Mouse (Mus musculus): Measurements from ENCODE around the gene Serping1. TPM values are rescaled to one million over a fixed set of nuclear protein-coding genes. Genes with fewer than 3 reads are reported as not detected.
A peak's percentile ranks its signal among the peaks of the same experiment; 100 is the strongest.

The Serping1 gene
- polyA plus RNA-seq, 1 experiment, result 232 TPM

DNA sequence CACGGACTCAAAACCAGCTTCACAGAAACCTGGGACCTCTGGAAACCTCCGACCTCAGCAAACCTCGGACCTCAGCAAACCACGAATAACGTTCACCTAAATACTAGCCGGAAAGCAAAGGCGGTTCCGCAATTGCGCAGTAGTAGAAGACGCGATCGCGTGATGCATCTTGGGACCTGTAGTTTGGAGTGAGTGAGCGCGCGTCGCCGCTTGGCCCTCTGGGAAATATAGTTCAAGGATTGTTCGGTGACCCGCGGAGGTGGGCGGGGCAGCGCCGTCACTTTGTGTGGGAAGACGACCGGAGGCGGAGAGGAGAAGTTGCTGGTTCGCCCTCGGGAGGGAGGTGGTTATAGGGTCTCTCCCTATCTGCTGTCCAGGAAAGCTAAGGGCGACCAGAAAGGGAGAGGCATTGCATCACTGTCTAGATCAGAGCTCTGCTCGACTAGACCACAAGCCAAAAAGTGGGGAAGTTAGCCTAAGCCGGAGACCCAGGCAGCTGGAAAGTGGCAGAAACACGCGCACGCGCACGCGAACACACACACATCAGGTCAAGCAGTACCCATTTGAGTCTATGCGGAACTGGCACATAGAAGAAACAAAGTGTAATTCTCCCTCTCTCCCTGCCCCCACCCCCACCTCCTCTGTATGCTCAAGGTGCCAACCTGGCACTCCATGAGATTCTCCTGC lies 47.9 kb downstream of the Serping1 start, which contains the start of gene Clp1:
TSS of gene Clp1 (minus strand) at position 179 of the 687 bp plus-strand sequence.
- WGBS, result under 1% methylated on average over 39 of the region's 39 CpGs
- Histone ChIP-seq H3K27me3 (replicated peaks; ENCODE audit: control insufficient read depth, insufficient read depth, low read length) (no peaks in the 10 kb centered on the region), H3K27ac (ENCODE audit: insufficient read depth, low read depth, low read length) (peak within 1 kb of the TSS; percentile 92), H3K4me3 (ENCODE audit: insufficient read depth, low read depth, low read length) (peak within 1 kb of the TSS; percentile 77), H3K36me3 (ENCODE audit: control insufficient read depth, insufficient read depth, low read length) (peaks cover 3% of the 10 kb centered on the region), H3K4me1 (ENCODE audit: control insufficient read depth, insufficient read depth, low read length) (peaks cover 3% of the 10 kb centered on the region)
- TF ChIP-seq POLR2A (IDR thresholded peaks at IDR 0.05; ENCODE audit: low read depth, low read length), result peak; percentile 42
- TF ChIP-seq CTCF (conservative IDR thresholded peaks at IDR 0.05; ENCODE audit: insufficient read depth, insufficient read length, low read depth, low read length), result no peak
- DNase-seq, result peak; percentile 99

DNA sequence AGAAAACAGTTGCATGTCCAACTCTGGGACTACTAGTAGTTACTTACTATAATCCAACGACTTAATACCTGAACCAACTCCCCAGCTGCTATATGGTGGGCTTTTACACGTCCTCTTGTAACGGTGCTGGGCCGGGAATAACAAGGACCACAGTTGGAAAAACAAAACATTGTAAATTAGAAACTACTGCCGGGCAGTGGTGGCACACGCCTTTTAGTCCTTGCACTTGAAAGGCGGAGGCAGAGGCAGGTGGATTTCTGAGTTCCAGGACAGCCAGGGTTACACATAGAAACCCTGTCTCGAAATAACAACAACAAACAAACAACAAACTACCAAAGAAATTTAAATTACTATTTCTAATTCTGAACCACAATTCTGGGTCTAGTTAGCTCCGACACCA lies 48.5 kb downstream of the Serping1 start:
- no peak overlapping the region; the same call in 1 of the 2 replicates for H3K27ac ChIP-seq (ENCODE audit: insufficient read depth, low read depth, low read length)
- no peak for TF ChIP-seq CTCF (conservative IDR thresholded peaks at IDR 0.05; ENCODE audit: insufficient read depth, insufficient read length, low read depth, low read length)
- TF ChIP-seq POLR2A (IDR thresholded peaks at IDR 0.05; ENCODE audit: low read depth, low read length), result no peak
- 1% methylated on average over 9 of the region's 9 CpGs for WGBS

DNA sequence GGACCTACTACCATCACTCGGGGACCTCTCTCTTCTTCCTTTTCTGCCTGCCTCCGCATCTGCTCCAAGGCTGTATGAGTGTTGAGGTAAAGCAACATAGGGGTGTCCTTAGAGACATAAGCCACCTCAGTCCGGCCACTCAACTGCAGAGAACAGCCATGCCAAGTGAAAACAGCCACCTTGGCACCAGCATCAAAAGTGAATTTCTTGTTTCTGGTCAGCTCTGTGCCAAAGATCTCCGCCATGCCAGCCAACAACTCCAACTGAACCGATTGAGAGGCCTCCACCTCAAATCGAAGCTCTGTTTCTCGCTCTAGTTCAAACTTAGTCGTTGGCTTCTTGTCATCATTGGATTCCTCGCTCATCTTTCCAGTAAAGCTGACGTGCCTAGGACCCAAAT lies 49.5 kb downstream of the Serping1 start:
- 94% methylated on average over 10 of the region's 10 CpGs for WGBS
- TF ChIP-seq CTCF (conservative IDR thresholded peaks at IDR 0.05; ENCODE audit: insufficient read depth, insufficient read length, low read depth, low read length) (no peak), POLR2A (IDR thresholded peaks at IDR 0.05; ENCODE audit: low read depth, low read length) (no peak)
- Histone ChIP-seq H3K27ac (ENCODE audit: insufficient read depth, low read depth, low read length) (no peak overlapping the region), H3K4me3 (ENCODE audit: insufficient read depth, low read depth, low read length) (no peak overlapping the region), H3K27me3 (replicated peaks; ENCODE audit: control insufficient read depth, insufficient read depth, low read length) (no peaks in the 10 kb centered on the region), H3K4me1 (ENCODE audit: control insufficient read depth, insufficient read depth, low read length) (peaks cover 3% of the 10 kb centered on the region), H3K36me3 (ENCODE audit: control insufficient read depth, insufficient read depth, low read length) (peaks cover 3% of the 10 kb centered on the region)
- DNase-seq, result no peak

More for the DNA sequence above, 48.5 kb downstream of the Serping1 start:
- H3K4me3 ChIP-seq (ENCODE audit: insufficient read depth, low read depth, low read length), result peak overlapping the region; percentile 59
- peaks cover 3% of the 10 kb centered on the region for H3K4me1 ChIP-seq (ENCODE audit: control insufficient read depth, insufficient read depth, low read length)
- no peaks in the 10 kb centered on the region for H3K27me3 ChIP-seq (replicated peaks; ENCODE audit: control insufficient read depth, insufficient read depth, low read length)
- H3K36me3 ChIP-seq (ENCODE audit: control insufficient read depth, insufficient read depth, low read length), result peaks cover 3% of the 10 kb centered on the region
- no peak for DNase-seq

DNA sequence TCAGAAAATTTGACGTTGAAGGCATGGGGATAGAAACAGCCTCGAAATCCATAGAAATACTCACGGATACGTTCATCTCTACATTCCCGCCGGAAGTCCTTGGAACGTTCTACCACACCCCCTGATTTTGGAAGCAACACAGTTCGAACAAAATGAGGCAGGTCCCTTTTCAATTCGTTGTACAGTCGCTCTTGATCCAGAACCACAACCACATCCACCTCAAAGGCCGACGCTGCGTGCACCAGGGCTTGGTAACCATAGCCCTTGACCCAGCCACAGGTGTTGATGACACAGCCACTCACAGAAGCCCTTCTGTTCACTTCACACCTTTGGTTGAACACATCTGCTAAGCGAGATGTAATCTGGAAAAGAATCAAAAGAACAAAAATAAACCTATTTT lies 51.4 kb downstream of the Serping1 start:
- Histone ChIP-seq H3K27me3 (replicated peaks; ENCODE audit: control insufficient read depth, insufficient read depth, low read length) (no peaks in the 10 kb centered on the region), H3K4me1 (ENCODE audit: control insufficient read depth, insufficient read depth, low read length) (peaks cover 3% of the 10 kb centered on the region), H3K4me3 (ENCODE audit: insufficient read depth, low read depth, low read length) (no peak overlapping the region), H3K27ac (ENCODE audit: insufficient read depth, low read depth, low read length) (no peak overlapping the region), H3K36me3 (ENCODE audit: control insufficient read depth, insufficient read depth, low read length) (peaks cover 3% of the 10 kb centered on the region)
- 93% methylated on average over 14 of the region's 14 CpGs for WGBS
- TF ChIP-seq CTCF (conservative IDR thresholded peaks at IDR 0.05; ENCODE audit: insufficient read depth, insufficient read length, low read depth, low read length) (no peak), POLR2A (IDR thresholded peaks at IDR 0.05; ENCODE audit: low read depth, low read length) (no peak)
- no peak for DNase-seq

DNA sequence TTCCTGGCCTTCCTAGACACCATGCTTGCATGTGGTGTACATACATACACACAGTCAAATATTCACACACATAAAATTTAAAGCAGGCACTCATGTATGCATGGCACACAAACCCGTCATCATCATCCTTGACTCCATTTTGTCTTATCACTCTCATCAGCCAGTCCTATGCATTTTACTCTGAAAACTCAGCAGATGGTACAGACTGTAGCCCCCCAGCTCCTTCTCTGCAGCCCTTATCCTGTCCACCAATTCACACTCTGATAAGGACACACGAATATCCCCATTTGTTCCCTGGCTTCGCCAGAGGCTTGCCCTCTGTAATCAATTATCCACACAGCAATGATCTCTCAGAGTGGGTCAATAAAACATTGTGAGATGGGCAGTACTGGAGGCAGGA lies 54.1 kb downstream of the Serping1 start:
- Histone ChIP-seq H3K4me1 (ENCODE audit: control insufficient read depth, insufficient read depth, low read length) (no peaks in the 10 kb centered on the region; the same call in none of the 2 replicates), H3K27me3 (replicated peaks; ENCODE audit: control insufficient read depth, insufficient read depth, low read length) (no peaks in the 10 kb centered on the region), H3K4me3 (ENCODE audit: insufficient read depth, low read depth, low read length) (no peak overlapping the region), H3K27ac (ENCODE audit: insufficient read depth, low read depth, low read length) (no peak overlapping the region), H3K36me3 (ENCODE audit: control insufficient read depth, insufficient read depth, low read length) (peaks cover 3% of the 10 kb centered on the region)
- DNase-seq, result no peak
- WGBS, result 89% methylated on average over 3 of the region's 3 CpGs
- no peak for TF ChIP-seq CTCF (conservative IDR thresholded peaks at IDR 0.05; ENCODE audit: insufficient read depth, insufficient read length, low read depth, low read length)
- TF ChIP-seq POLR2A (IDR thresholded peaks at IDR 0.05; ENCODE audit: low read depth, low read length), result no peak

DNA sequence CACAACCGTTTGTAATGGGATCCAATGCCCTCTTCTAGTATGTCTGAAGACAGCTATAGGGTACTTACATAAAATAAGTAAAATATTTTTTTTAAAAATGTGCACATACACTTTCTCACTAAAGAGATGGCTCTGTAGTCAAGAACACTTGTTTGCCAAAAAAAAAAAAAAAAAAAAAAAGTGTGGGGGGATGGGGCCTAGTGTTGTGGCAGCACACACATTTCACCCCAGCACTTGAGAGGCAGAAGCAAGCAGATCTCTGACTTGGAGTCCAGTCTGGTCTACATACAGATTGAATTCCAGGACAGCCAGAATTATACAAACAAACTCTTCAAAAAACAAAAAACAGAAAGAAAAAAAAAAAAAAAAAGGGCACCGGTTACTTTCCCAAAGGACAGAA lies 54.5 kb downstream of the Serping1 start:
- no peak overlapping the region for H3K4me3 ChIP-seq (ENCODE audit: insufficient read depth, low read depth, low read length)
- no peaks in the 10 kb centered on the region for H3K27me3 ChIP-seq (replicated peaks; ENCODE audit: control insufficient read depth, insufficient read depth, low read length)
- TF ChIP-seq CTCF (conservative IDR thresholded peaks at IDR 0.05; ENCODE audit: insufficient read depth, insufficient read length, low read depth, low read length) (no peak), POLR2A (IDR thresholded peaks at IDR 0.05; ENCODE audit: low read depth, low read length) (no peak)
- DNase-seq, result no peak
- peaks cover 3% of the 10 kb centered on the region for H3K36me3 ChIP-seq (ENCODE audit: control insufficient read depth, insufficient read depth, low read length)
- 90% methylated on average over 2 of the region's 2 CpGs for WGBS
- no peaks in the 10 kb centered on the region; the same call in none of the 2 replicates for H3K4me1 ChIP-seq (ENCODE audit: control insufficient read depth, insufficient read depth, low read length)
- H3K27ac ChIP-seq (ENCODE audit: insufficient read depth, low read depth, low read length), result no peak overlapping the region

DNA sequence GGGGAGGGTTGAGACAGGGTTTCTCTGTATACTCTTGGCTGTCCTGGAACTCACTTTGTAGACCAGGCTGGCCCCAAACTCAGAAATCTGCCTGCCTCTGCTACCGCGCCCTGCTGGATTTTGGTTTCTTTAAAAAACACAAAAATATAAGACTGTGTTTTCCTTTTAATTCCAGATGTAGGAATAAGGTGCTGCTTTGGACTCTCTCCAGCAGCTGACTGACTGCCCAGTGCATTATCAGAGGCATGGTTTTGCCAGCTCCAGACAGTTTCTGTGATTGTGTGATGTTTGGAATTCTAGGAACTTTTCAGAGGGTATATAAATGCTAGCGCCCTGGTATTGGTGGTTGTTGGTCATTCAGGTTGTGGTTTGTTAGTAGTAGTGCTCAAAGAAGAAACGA lies 57.9 kb downstream of the Serping1 start:
- no peak for TF ChIP-seq POLR2A (IDR thresholded peaks at IDR 0.05; ENCODE audit: low read depth, low read length)
- no peak for TF ChIP-seq CTCF (conservative IDR thresholded peaks at IDR 0.05; ENCODE audit: insufficient read depth, insufficient read length, low read depth, low read length)
- peaks cover 4% of the 10 kb centered on the region; the same call in 1 of the 2 replicates for H3K4me1 ChIP-seq (ENCODE audit: control insufficient read depth, insufficient read depth, low read length)
- no peak overlapping the region for H3K4me3 ChIP-seq (ENCODE audit: insufficient read depth, low read depth, low read length)
- DNase-seq, result no peak
- no peak overlapping the region for H3K27ac ChIP-seq (ENCODE audit: insufficient read depth, low read depth, low read length)
- no peaks in the 10 kb centered on the region for H3K27me3 ChIP-seq (replicated peaks; ENCODE audit: control insufficient read depth, insufficient read depth, low read length)
- no peaks in the 10 kb centered on the region; the same call in 1 of the 2 replicates for H3K36me3 ChIP-seq (ENCODE audit: control insufficient read depth, insufficient read depth, low read length)
- 95% methylated on average over 4 of the region's 4 CpGs for WGBS
